16 mouse cellular contexts compared by ENCODE assay signal in the genomic region with DNA sequence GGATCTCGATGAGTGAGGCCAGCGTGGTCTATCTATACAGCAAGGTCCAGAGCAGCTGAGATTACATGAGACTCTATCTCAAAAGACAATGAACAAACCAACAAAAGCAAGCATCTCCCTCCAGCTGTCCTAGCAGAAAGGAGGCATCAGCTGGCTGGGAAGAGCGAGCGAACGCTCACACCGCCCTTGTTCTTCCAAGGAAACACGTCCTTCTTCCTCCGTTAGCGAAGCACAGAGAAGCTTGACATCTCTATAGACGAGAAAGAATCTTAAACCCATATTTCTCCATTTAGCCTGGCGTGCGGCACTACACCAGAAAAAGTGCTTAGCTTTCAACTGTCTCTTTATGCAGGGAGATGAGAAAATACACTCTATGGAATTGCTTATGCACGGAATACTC.
"Had no signal": no experiment of that assay in that cellular context is flagged by ENCODE, and none has a peak within 500 bp of the region (broad histone marks: within the 10 kb centered on the region; RNA-seq: fewer than 3 reads in every experiment).

No protein-coding gene starts in this region.

- H3K36me3 ChIP-seq: stomach, embryonic 15.5 days had no signal

- H3K4me1 ChIP-seq: kidney, embryonic 15.5 days; stomach, embryonic 15.5 days had no signal

- H3K27ac ChIP-seq: kidney, embryonic 15.5 days; liver, embryonic 13.5 days; stomach, embryonic 15.5 days had no signal

- H3K27me3 ChIP-seq: kidney, embryonic 15.5 days; liver, embryonic 13.5 days; stomach, embryonic 15.5 days had no signal

- H3K4me2 ChIP-seq: kidney, embryonic 15.5 days; liver, embryonic 13.5 days; midbrain, embryonic 11.5 days; stomach, embryonic 15.5 days had no signal

- DNase-seq: kidney, adult 8-10 months; kidney, postnatal 10 days; kidney, postnatal 36 days; left cerebral cortex, postnatal 4 days; liver, embryonic 13.5 days; lung, adult 2 months; lung, postnatal 14 days; lung, postnatal 4 days; midbrain, embryonic 14.5 days; retina, postnatal 1 day; right cerebral cortex, postnatal 25 days; spleen, adult 18-20 months; thymus, postnatal 36 days had no signal

- H3K4me3 ChIP-seq: kidney, embryonic 15.5 days; liver, embryonic 13.5 days; stomach, embryonic 15.5 days had no signal

- H3K9ac ChIP-seq: kidney, embryonic 15.5 days; liver, embryonic 13.5 days; stomach, embryonic 15.5 days had no signal

- H3K9me3 ChIP-seq: kidney, embryonic 15.5 days; liver, embryonic 13.5 days; stomach, embryonic 15.5 days had no signal
